11 mouse cellular contexts compared by ENCODE assay signal in genomic region chr13:78679255-78679895, GRCm38 (mm10).
DNase-seq lines count a peak whose midpoint lies in the region; ATAC-seq lines count a peak whose summit lies in the region.
"Had no signal": no experiment of that assay in that cellular context is flagged by ENCODE, and none has a peak within 500 bp of the region (broad histone marks: within the 10 kb centered on the region; RNA-seq: fewer than 3 reads in every experiment).

No protein-coding gene starts in this region.

- H3K4me3 ChIP-seq in heart, embryonic 12.5 days: no peak overlapping the region
- H3K4me3 ChIP-seq in embryonic facial prominence, embryonic 14.5 days (ENCODE audit: low read depth, low read length): no peak overlapping the region
- no peak overlapping the region for H3K4me3 ChIP-seq in limb, embryonic 10.5 days
- H3K4me3 ChIP-seq: embryonic facial prominence, embryonic 12.5 days had no signal

- no peak for DNase-seq in heart, adult 8-10 months (ENCODE audit: low spot score)
- DNase-seq in Muller cell, postnatal 12 days (ENCODE audit: inconsistent ontology term): peak; percentile 89
- peak; percentile 19 for DNase-seq in embryonic facial prominence, embryonic 14.5 days (ENCODE audit: low spot score)
- peak; percentile 41 for DNase-seq in lung, postnatal 10 days
- DNase-seq in frontal cortex, postnatal 25 days (ENCODE audit: low spot score in 2 of 2): no peak
- DNase-seq in cerebellum, adult 9-11 months: no peak
- DNase-seq in limb, embryonic 10.5 days (ENCODE audit: low spot score): no peak
- DNase-seq: spleen, adult 18-20 months had no signal

- no peaks in the 10 kb centered on the region for H3K27me3 ChIP-seq in heart, embryonic 12.5 days (replicated peaks)
- no peaks in the 10 kb centered on the region for H3K27me3 ChIP-seq in embryonic facial prominence, embryonic 14.5 days (replicated peaks; ENCODE audit: control insufficient read depth, insufficient read depth, low read length)
- H3K27me3 ChIP-seq in limb, embryonic 10.5 days (ENCODE audit: low read depth, poor library complexity, severe bottlenecking): no peaks in the 10 kb centered on the region
- H3K27me3 ChIP-seq: embryonic facial prominence, embryonic 12.5 days had no signal

- H3K9ac ChIP-seq in heart, embryonic 12.5 days: no peak overlapping the region
- H3K9ac ChIP-seq in embryonic facial prominence, embryonic 14.5 days (ENCODE audit: low read depth, low read length): no peak overlapping the region
- H3K9ac ChIP-seq: embryonic facial prominence, embryonic 12.5 days had no signal

- no peak overlapping the region for H3K4me2 ChIP-seq in heart, embryonic 12.5 days
- no peak overlapping the region for H3K4me2 ChIP-seq in embryonic facial prominence, embryonic 14.5 days (ENCODE audit: low read depth, low read length)
- H3K4me2 ChIP-seq: embryonic facial prominence, embryonic 12.5 days had no signal

- H3K36me3 ChIP-seq in heart, embryonic 12.5 days: no peaks in the 10 kb centered on the region
- H3K36me3 ChIP-seq in embryonic facial prominence, embryonic 14.5 days (ENCODE audit: control insufficient read depth, insufficient read depth, low read length): no peaks in the 10 kb centered on the region
- H3K36me3 ChIP-seq in limb, embryonic 10.5 days: no peaks in the 10 kb centered on the region
- H3K36me3 ChIP-seq: embryonic facial prominence, embryonic 12.5 days had no signal

- WGBS in heart, embryonic 12.5 days: 25% methylated on average over 4 of the region's 4 CpGs
- 48% methylated on average over 4 of the region's 4 CpGs for WGBS in embryonic facial prominence, embryonic 14.5 days
- WGBS in limb, embryonic 10.5 days: 63% methylated on average over 4 of the region's 4 CpGs

- H3K4me1 ChIP-seq in heart, embryonic 12.5 days (replicated peaks): peaks cover 3% of the 10 kb centered on the region
- no peaks in the 10 kb centered on the region for H3K4me1 ChIP-seq in embryonic facial prominence, embryonic 14.5 days (ENCODE audit: control insufficient read depth, insufficient read depth, low read length)
- no peaks in the 10 kb centered on the region; the same call in 1 of the 2 replicates for H3K4me1 ChIP-seq in limb, embryonic 10.5 days

- ATAC-seq in heart, embryonic 12.5 days (ENCODE audit: insufficient number of reproducible peaks, low FRiP score): peak; percentile 57; the same call in 1 of the 2 replicates
- ATAC-seq in embryonic facial prominence, embryonic 14.5 days (ENCODE audit: low read depth): no peak
- ATAC-seq: CD4-positive, CD25-positive, alpha-beta regulatory T cell, adult 4 months had no signal

- H3K9me3 ChIP-seq in heart, embryonic 12.5 days (replicated peaks): no peaks in the 10 kb centered on the region
- no peaks in the 10 kb centered on the region for H3K9me3 ChIP-seq in embryonic facial prominence, embryonic 14.5 days (ENCODE audit: control insufficient read depth, low read length)
- H3K9me3 ChIP-seq in limb, embryonic 10.5 days (replicated peaks): no peaks in the 10 kb centered on the region
- H3K9me3 ChIP-seq: embryonic facial prominence, embryonic 12.5 days had no signal

- no peak overlapping the region for H3K27ac ChIP-seq in heart, embryonic 12.5 days (ENCODE audit: poor library complexity, severe bottlenecking)
- H3K27ac ChIP-seq in embryonic facial prominence, embryonic 14.5 days (replicated peaks; ENCODE audit: low read depth, low read length): no peak overlapping the region
- H3K27ac ChIP-seq in limb, embryonic 10.5 days: no peak overlapping the region
- H3K27ac ChIP-seq: embryonic facial prominence, embryonic 12.5 days had no signal

Comparison
In these comparisons a context has a peak if more than half of its experiments do, and no peak if none do; other contexts are left out.
1. DNase-seq: peak in Muller cell, postnatal 12 days (single experiment), embryonic facial prominence, embryonic 14.5 days (single experiment) and lung, postnatal 10 days (single experiment); none in heart, adult 8-10 months (single experiment), frontal cortex, postnatal 25 days (0 of 2), cerebellum, adult 9-11 months (single experiment) and limb, embryonic 10.5 days (single experiment).